Mouse (Mus musculus): ENCODE data around the gene Gm16181.

The Gm16181 gene

DNA sequence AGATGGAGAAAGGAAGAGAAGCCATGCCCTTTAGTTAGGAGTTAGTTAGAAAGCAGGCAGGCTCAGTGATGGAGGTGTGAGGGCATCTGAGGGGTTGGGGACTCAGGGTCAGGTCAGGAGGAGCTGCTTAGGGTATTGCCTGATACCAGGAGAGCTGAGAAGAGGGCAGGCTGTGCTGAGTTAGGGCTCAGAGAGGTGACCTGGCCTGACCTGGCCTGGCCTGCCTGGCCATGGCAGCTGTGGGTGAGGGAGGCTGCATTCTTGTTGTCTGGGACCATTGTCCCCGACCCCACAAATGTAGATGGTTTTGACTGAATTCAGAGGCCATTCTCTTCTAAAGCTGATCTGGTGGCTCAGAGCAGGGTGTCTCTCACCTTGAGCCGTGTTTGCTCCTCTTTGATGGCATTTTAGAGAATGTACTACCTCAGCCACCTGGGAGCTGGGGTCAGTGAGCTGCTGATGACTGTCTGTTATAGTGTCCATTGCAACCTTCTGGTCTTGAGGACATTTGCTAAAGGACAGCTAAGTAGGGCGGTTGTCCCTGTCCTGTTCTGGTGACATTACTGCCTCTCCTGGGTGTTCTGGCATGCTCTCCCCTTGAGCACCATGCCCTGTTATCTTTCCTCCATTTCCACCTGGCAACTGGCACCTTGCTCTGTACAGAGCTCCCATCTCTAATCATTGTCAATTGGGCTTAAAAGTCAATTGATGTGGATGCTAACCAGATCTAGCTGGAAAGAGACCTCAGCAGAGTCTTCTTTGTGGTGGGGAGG is 29.9 kb downstream of the Gm16181 start:
- no peak for DNase-seq (ENCODE audit: low spot score in 2 of 2)

- no peak for DNase-seq (ENCODE audit: low spot score in 2 of 2)
Measured at GRCm38 (mm10) chr17:35251162-35251719, 30.6 kb downstream of the Gm16181 start.

GRCm38 (mm10) chr17:35251981-35252380 is 31.3 kb downstream of the Gm16181 start:
- DNase-seq (ENCODE audit: low spot score in 2 of 2) = no peak

DNA sequence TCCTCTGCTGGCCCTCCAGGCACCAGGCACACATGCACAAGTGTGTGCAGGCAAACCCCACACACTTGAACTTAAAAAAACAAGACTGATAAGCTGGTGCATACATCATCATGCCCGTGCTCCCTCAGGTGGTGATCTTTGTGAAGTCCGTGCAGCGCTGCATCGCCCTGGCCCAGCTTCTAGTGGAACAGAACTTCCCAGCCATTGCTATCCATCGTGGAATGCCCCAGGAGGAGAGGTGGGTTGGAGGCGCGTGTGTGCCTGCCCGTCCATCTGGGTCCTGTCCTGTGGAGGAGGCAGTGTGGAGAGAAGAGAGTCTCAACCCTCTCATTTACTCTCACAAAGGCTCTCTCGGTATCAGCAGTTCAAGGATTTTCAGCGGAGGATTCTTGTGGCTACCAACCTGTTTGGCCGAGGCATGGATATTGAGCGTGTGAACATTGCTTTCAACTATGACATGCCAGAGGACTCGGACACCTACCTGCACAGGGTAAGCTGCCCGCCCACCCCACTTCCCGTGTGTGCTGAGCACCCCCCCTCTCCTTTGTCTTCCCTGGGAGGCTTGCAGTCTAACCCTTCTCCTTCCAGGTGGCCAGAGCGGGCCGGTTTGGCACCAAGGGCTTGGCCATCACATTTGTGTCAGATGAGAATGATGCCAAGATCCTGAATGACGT is 32.1 kb downstream of the Gm16181 start:
- DNase-seq (ENCODE audit: low spot score in 2 of 2) = no peak

- no peak for DNase-seq (ENCODE audit: low spot score in 2 of 2)
Measured at GRCm38 (mm10) chr17:35253293-35254093, 32.9 kb downstream of the Gm16181 start.

DNA sequence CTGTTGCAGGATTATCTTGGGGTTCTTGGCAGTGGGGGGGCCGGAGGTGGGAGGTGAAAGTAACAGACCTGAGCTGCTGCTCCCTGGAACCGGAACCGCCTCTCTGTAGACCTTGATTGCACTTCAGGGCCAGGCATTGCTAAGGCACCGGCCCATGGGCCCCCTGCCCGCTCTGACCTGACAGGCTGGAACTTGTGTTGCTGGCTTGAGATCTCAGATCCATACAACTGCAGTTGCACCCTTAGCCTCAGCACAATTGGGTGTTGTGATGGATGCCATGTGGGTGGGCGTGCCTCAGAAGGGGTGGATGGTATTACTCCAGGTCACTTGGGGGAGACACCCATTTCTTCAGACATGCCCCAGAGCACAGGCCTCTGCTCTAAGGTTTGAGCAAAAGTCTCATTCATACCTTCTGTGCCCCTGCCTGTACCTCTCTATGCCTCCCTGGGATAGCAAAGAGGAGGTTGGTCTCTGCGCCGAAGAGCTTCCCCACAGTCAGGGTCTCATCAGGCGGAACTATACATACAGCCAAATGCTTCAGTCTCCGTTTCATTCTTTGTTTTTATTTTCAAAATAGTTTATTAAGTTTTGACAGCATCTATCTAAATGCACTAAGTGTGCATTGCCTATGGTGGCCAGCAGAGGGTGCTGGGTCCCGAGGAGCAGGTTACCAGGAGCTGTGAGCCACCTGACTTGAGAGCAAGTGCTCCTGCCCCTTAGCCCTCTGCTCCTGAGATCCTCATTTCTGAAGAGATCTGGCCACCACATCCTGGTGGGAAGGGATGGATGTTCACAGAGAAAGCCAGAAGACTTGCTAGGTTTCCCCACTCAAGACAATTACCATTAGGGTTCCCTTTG is 33.8 kb downstream of the Gm16181 start:
- peak in 1 of 2 experiments; percentile 32 for DNase-seq (ENCODE audit: low spot score in 2 of 2)

- no peak for DNase-seq (ENCODE audit: low spot score in 2 of 2)
Measured at GRCm38 (mm10) chr17:35255301-35255700, 34.7 kb downstream of the Gm16181 start.

DNA sequence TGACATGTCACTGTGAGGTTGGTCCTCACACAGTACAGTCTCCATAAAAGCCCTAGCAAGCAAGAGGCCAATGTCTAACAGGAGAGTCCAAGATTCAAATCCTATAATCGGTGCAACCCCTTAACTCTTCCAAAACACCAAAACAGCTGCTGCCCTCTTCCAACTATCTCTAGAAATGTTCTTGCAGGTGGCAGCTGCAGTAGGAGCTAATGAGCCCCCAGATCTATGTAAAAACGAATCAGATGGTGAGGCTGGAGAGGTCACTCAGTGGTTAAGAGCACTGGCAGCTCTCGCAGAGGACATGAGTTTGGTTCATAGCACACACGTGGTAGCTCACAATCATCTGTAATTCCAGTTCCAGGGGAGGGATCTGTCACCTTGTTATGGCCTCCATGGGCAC is 35.1 kb downstream of the Gm16181 start:
- no peak for DNase-seq (ENCODE audit: low spot score in 2 of 2)

DNA sequence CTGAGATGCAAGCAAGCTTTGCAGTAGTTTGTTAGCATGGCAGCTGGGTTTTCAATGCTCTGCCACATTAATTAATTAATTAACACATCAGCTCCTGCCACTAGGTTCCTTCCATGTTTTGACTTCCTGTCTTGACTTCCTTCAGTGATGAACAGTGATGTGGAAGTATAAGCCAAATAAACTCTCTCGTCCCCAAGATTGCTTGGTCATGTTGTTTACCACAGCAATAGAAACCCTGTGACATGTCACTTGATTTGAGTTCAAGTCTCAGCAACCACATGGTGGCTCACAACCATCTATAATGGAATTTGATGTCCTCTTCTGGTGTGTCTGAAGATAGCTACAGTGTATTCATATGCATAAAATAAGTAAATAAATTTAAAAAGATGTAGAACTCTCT is 36.7 kb downstream of the Gm16181 start:
- DNase-seq (ENCODE audit: low spot score in 2 of 2) = no peak

DNA sequence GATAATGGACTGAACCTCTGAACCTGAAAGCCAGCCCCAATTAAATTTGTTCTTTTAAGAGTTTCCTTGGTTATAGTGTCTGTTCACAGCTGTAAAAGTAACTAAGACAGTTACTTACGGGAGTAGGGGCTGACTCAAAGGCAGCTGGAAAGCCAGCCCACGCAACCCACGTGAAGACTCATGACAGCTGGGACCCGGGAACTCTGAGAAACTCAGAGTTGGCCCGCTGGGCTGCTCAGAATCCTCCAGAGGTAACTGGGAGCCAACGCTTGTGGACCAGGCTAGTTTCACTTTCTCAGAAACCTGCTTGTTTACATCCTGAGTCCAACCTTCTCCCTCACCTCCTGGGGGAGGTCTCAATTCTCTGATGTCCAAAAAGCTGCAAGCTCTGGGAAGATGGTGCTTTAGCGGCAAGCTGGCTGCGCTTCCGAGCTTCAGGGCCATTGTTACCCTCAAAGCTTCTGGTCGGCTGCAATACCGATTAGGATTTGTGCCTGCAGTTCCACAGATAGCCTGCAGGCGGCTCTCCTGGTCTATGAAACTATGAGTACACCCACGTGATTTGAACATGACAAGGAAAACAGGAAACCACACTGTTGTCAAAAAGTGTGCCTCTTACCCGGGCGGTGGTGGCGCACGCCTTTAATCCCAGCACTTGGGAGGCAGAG is 37.3 kb downstream of the Gm16181 start:
- peak; percentile 84 to 92 for DNase-seq (ENCODE audit: low spot score in 2 of 2)

DNA sequence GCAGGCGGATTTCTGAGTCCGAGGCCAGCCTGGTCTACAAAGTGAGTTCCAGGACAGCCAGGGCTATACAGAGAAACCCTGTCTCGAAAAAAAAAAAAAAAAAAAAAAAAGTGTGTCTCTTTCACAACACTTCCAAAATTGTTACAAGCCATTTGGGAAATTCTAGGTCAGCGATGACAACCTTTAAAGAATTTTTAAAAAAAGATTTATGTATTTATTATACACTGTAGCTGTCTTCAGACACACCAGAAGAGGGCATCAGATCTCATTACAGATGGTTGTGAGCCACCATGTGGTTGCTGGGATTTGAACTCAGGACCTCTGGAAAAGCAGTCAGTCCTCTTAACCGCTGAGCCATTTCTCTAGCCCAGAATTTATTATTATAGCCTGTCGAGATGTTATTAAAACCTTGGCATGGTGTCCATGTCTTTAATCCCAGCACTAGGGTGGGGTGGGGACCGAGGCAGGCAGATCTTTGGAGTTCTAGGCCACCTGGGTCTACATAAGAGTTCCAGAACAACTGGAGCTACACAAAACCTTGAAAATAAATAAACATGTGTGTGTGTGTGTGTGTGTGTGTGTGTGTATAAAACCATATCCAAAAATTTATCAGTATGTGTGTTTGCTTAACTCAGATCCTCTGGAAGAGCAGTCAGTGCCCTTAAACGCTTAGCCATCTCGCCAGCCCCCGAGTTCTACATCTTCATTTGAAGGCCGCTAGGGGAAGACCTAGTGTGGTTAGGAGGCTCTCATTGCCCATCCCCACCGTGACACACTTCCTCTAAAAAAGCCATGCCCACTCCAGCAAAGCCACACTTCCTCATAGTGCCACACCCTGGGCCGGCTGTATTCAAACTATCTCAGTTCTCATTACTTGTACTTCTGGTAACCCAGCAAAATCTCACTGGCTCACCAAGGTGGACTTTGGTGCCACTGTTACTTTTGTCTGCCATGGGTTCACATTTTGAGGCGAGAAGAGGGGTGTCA is 38.2 kb downstream of the Gm16181 start:
- no peak for DNase-seq (ENCODE audit: low spot score in 2 of 2)

DNA sequence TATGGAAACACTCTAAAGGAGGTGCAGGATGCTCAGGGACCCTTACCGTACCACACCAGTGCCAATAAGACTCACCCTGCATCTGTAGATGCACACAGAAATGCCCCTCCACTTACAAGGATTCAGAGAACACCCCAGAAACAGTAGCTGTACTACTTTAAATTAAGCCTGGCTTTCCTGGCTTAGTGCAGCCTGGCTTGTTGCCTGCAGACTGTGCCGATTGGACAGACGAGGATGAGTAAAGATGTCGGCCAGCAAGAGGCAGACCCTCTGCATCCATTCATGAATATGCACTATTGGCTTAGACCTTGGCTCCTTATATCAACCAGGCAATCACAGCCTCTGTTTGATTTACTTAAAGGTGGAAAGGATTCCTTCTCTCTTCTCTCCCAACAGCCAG is 39.0 kb downstream of the Gm16181 start:
- DNase-seq (ENCODE audit: low spot score in 2 of 2) = no peak

DNA sequence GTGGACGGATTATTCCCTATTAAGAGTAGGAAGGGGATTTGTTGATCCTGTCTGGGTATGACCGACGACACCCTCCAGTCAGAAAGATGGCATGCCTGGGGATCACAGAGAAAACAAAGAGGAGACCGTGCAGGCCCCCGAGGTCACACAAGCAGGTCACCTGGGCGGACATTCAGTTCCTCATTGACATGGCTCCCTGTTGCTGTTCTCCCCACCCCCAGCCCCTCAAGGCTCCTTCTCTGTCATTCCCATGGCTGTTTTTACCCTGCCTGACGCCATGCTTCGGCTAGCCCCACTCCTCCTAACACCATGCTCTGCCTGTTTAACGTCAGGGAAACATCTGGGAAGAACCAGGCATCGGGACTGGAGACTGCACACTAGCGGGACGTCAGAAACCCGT is 41.0 kb downstream of the Gm16181 start:
- DNase-seq (ENCODE audit: low spot score in 2 of 2) = no peak

GRCm38 (mm10) chr17:35262664-35263522 is 42.3 kb downstream of the Gm16181 start, which contains the start of gene H2-D1:
Gene H2-D1, plus strand, starts transcription at chr17:35262730.
- DNase-seq (ENCODE audit: low spot score in 2 of 2) = peak; percentile 85 to 99

DNA sequence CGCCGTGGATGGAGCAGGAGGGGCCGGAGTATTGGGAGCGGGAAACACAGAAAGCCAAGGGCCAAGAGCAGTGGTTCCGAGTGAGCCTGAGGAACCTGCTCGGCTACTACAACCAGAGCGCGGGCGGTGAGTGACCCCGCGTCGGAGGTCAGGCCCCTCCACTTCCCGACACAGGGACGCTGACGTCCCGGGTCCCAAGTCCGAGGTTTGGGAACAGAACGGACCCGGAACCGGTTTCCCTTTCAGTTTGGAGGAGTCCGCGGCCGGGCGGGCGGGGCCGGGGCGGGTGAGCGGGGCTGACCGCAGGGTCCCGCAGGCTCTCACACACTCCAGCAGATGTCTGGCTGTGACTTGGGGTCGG is 42.9 kb downstream of the Gm16181 start:
- DNase-seq (ENCODE audit: low spot score in 2 of 2) = no peak

- DNase-seq (ENCODE audit: low spot score in 2 of 2) = no peak
Measured at GRCm38 (mm10) chr17:35267399-35268086, 46.9 kb downstream of the Gm16181 start.

DNA sequence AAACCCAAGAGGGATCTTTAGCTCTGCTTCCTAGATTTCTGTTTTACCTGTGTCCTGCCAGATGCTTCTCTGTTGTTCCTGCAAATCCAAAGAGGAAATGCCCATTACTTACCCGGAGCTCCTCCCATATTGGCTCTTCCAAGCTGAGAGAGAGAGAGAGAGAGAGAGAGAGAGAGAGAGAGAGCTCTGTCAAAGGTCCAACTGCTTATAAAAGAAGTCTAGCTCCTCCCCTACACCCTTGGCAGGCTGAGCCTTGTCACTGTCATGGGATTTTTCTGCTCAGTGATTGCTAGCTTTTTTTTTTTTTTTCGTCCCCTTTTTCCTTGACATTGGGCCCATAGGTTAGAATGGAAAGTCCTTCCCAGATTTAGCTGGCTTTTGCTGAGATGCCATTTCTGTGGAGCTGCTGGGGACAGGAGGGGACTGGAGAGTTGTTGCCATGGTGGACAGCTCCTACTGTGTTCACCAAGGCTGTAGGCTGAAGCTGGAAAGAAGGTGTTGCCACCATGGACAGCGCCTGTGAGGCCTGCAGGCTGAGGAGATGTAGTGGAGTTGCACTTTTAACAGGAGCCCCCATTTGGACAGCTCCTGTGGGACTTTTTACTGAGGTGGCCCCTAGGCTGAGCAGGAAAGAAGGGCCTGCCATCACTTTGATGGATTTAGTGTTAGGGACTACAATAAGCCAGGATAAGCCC is 49.2 kb downstream of the Gm16181 start:
- no peak for DNase-seq (ENCODE audit: low spot score in 2 of 2)

Data from urinary bladder, postnatal 4 days (tissue).